Mouse (Mus musculus) liver, postnatal 0 days (tissue): ENCODE measurements around the gene Dop1b. TPM values are rescaled to one million over a fixed set of nuclear protein-coding genes. Genes with fewer than 3 reads are reported as not detected.

Source experiments
- ATAC-seq: fragments of 200-750 bp; cut with Nextera tagmentation; 2 replicates; pipeline ENCODE4 v1.8.0; 2017; ENCODE audit warnings: mild to moderate bottlenecking, moderate library complexity
- DNase-seq: peaks from one replicate; pipeline ENCODE4 v3.0.0-alpha.2; 2016
- H3K27ac ChIP-seq: fragments of 300-500 bp; sonication (generic); 2 replicates; pipeline ENCODE4 v1.5.1; 2014; ENCODE audit warnings: antibody characterized with exemption, moderate library complexity, mild to moderate bottlenecking, low read depth
- H3K27me3 ChIP-seq: fragments of 300-500 bp; sonication (generic); 2 replicates; pipeline ENCODE4 v1.6.1; 2014; ENCODE audit warnings: low read length, control low read depth, mixed read lengths; ENCODE audit not compliant: insufficient read depth
- H3K36me3 ChIP-seq: fragments of 300-500 bp; sonication (generic); replicated peaks from 2 replicates; pipeline ENCODE4 v1.6.1; 2014; ENCODE audit warnings: mild to moderate bottlenecking, control low read depth, low read length, moderate library complexity, mixed read lengths; ENCODE audit not compliant: insufficient read depth
- H3K4me1 ChIP-seq: fragments of 300-500 bp; sonication (generic); 2 replicates; pipeline ENCODE4 v1.6.1; 2014; ENCODE audit warnings: antibody characterized with exemption, mild to moderate bottlenecking, control low read depth; ENCODE audit not compliant: insufficient read depth
- H3K4me2 ChIP-seq: fragments of 300-500 bp; sonication (generic); 2 replicates; pipeline ENCODE4 v1.6.1; 2014; ENCODE audit warnings: low read depth, mild to moderate bottlenecking, low read length, moderate library complexity, mixed read lengths
- H3K4me3 ChIP-seq: fragments of 300-500 bp; sonication (generic); 2 replicates; pipeline ENCODE4 v1.5.1; 2014; ENCODE audit warnings: low read depth, low read length
- H3K9ac ChIP-seq: fragments of 300-500 bp; sonication (generic); replicated peaks from 2 replicates; pipeline ENCODE4 v1.6.1; 2014; ENCODE audit warnings: mild to moderate bottlenecking, moderate library complexity
- H3K9me3 ChIP-seq: fragments of 300-500 bp; sonication (generic); 2 replicates; pipeline ENCODE4 v1.6.1; 2016; ENCODE audit warnings: mild to moderate bottlenecking, control low read depth, low read length, mixed read lengths
- CTCF ChIP-seq: sonication (generic); IDR thresholded peaks from 2 replicates; pipeline ENCODE4 v1.5.1; 2016; ENCODE audit warnings: antibody characterized with exemption, low read depth
- EP300 ChIP-seq: IDR thresholded peaks from 2 replicates; pipeline ENCODE4 v1.6.1; 2016; ENCODE audit warnings: antibody characterized with exemption, low read depth, mild to moderate bottlenecking
- WGBS: fragments of 180-500 bp; shearing (Covaris S2); extraction: QIAGEN DNeasy Blood & Tissue Kit; methylation state at CpG from one replicate; pipeline ENCODE4 v1.1.7; 2014; ENCODE audit not compliant: insufficient replicate concordance; 5-methylcytosine and 5-hydroxymethylcytosine counted together
- polyA plus RNA-seq: library from polyadenylated mRNA; unstranded; fragments of >200 nt; fragmentation: Nextera tagmentation; extraction: Ambion mirVana; gene quantifications from 2 replicates; pipeline ENCODE4 v1.2.1, GENCODE M21; 2015

The Dop1b gene
- polyA plus RNA-seq, 1 experiment from 2014 or later, result 6.4 TPM

DNA sequence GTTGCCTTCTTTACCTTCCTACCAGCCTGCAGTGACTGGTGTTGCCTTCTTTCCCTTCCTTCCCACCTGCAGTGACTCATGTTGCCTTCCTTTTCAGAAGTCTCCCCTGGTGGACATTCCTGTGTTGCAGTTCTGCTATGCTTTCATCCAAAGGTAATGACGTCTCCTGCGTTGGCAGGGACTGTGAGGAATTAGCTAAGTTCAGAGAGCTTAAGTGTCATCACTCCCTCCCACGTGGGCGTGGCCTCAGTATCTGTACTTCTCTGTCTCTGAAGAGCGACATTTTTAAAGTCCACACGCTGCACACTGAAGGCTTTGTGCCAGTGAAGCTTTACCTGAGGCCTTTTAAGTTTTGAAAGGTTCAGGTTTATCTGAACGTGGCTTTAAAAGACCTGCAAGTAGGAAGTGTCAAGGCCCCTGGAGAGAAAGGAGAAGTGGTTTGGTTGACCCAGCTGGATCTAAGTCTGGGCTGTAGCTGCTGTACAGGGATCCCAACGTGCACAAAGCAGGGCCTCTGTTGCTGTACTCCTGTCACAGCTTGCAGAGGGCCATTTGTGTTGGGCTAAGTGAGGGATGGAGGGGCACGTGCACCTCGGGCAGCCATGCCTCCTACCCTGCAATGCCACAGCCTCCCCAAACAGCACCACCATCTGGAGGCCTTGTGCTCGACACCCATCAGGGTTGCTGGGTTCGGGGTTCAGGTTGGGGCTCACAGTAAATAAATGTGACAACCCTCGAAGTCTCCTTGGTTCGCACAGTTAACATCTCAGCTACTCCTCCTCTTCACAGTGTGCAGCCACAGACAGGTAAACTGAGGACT lies 69.2 kb downstream of the Dop1b start:
- no peaks in the 10 kb centered on the region for H3K27me3 ChIP-seq
- WGBS, result 37% methylated on average over 14 of the region's 14 CpGs
- H3K36me3 ChIP-seq, result peaks cover 35% of the 10 kb centered on the region
- no peak for TF ChIP-seq EP300
- TF ChIP-seq CTCF, result peak; percentile 49
- H3K9me3 ChIP-seq, result peaks cover 6% of the 10 kb centered on the region; the same call in 1 of the 2 replicates
- no peak overlapping the region for H3K9ac ChIP-seq
- DNase-seq (peak; percentile 53), ATAC-seq (peak; percentile 78)
- peaks cover 16% of the 10 kb centered on the region for H3K4me1 ChIP-seq
- H3K4me3 ChIP-seq, result no peak overlapping the region
- H3K27ac ChIP-seq, result peak overlapping the region; percentile 60; the same call in 1 of the 2 replicates
- 0 out of 2 replicates have a peak overlapping the region, but pooled peaks have one; percentile 1 for H3K4me2 ChIP-seq

DNA sequence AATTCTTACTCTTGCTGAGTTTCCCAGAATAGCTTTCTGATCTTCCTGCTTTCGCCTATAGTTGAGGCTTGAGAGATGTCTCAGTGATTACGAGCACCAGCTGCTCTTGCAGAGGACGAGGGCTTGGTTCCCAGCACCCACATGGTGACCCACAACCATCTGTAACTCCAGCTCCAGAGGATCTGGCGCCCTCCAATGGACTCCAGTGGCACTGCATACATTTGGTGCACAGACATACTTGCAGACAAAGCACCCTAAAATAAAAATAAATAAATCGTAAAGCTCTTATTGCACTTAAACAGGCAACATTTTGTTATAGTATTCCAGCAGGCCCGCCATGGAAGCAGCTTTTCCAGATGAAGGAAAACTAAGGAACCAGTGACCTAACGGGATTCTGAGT lies 72.5 kb downstream of the Dop1b start:
- H3K27me3 ChIP-seq, result no peaks in the 10 kb centered on the region
- peaks cover 20% of the 10 kb centered on the region for H3K4me1 ChIP-seq
- H3K4me3 ChIP-seq, result no peak overlapping the region
- ATAC-seq (no peak), DNase-seq (no peak)
- no peak overlapping the region for H3K4me2 ChIP-seq
- peaks cover 6% of the 10 kb centered on the region; the same call in 1 of the 2 replicates for H3K9me3 ChIP-seq
- H3K9ac ChIP-seq, result no peak overlapping the region
- H3K36me3 ChIP-seq, result peaks cover 17% of the 10 kb centered on the region
- WGBS, result 91% methylated on average over 7 of the region's 7 CpGs
- H3K27ac ChIP-seq, result no peak overlapping the region
- peak; percentile 40 for TF ChIP-seq CTCF
- no peak for TF ChIP-seq EP300

DNA sequence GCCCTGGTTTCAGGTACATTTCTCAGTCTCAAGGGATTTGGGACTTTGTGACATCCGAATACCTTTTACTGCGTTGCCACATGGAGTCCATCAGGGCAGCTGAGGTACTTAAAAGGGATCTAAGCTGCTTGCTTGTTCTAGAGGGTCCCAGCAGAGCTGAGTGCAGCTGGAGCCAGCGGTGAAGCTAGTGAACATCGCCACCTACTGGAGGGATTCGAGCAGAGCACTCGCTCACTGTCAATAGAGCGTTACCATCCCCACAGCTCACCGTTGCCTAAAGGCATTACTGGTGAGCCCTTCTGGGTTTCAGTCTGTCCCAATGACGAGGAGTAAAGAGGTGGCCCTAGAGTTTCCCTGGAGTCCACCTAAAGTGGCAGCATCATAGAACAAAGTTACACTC lies 74.1 kb downstream of the Dop1b start:
- Histone ChIP-seq H3K27me3 (no peaks in the 10 kb centered on the region), H3K4me1 (peaks cover 11% of the 10 kb centered on the region), H3K9me3 (peaks cover 6% of the 10 kb centered on the region; the same call in 1 of the 2 replicates), H3K27ac (no peak overlapping the region), H3K36me3 (peaks cover 19% of the 10 kb centered on the region), H3K4me3 (no peak overlapping the region), H3K9ac (no peak overlapping the region), H3K4me2 (no peak overlapping the region)
- 33% methylated on average over 9 of the region's 9 CpGs for WGBS
- peak; percentile 75 for DNase-seq
- TF ChIP-seq CTCF (peak; percentile 92), EP300 (no peak)
- ATAC-seq, result peak; percentile 68; the same call in 1 of the 2 replicates

DNA sequence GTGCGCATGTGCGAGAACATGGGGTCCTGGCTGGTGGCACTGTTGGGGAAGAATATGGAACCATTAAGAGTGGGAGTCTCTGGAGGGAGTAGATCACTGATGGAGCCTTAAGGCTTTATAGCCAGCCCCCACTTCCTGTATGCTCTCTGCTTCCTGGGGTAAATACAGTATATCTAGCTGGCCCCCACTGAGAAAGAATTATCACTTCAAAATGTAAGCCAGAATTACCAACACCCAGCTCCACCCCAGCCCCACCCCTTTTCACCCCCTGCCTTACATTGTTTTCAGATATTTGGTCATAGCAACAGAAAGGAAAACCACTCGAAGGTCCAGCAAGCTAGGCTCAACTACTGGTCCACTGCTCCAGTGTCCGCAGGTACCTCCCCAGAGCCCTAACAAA lies 76.7 kb downstream of the Dop1b start:
- no peak for TF ChIP-seq CTCF
- no peak for TF ChIP-seq EP300
- Histone ChIP-seq H3K4me2 (no peak overlapping the region), H3K4me1 (peaks cover 4% of the 10 kb centered on the region; the same call in 1 of the 2 replicates), H3K36me3 (peaks cover 13% of the 10 kb centered on the region), H3K27ac (no peak overlapping the region), H3K27me3 (no peaks in the 10 kb centered on the region), H3K4me3 (no peak overlapping the region), H3K9ac (no peak overlapping the region), H3K9me3 (peaks cover 6% of the 10 kb centered on the region; the same call in 1 of the 2 replicates)
- 84% methylated on average over 4 of the region's 4 CpGs for WGBS
- no peak for DNase-seq
- ATAC-seq, result no peak

DNA sequence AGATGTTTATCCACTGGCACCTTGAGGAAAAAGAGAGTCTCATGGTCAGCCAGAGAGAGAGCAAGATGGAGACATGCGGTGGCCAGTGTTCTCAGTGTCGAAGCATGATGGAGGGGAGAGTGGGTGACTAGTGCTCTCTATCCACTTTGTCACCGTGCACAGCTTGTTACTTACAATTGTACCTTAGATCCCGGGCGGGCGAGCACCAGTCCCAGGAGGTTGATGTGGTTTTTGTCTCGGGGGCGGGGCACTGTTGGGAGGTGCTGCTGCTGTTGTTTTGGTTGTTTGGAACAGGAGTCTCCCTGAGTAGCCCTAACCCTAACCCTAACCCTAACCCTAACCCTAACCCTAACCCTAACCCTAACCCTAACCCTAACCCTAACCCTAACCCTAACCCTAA lies 77.2 kb downstream of the Dop1b start:
- DNase-seq, result no peak
- H3K4me3 ChIP-seq, result no peak overlapping the region
- no peaks in the 10 kb centered on the region for H3K27me3 ChIP-seq
- 84% methylated on average over 8 of the region's 8 CpGs for WGBS
- H3K27ac ChIP-seq, result no peak overlapping the region
- H3K4me1 ChIP-seq, result peaks cover 4% of the 10 kb centered on the region; the same call in 1 of the 2 replicates
- peaks cover 4% of the 10 kb centered on the region; the same call in 1 of the 2 replicates for H3K9me3 ChIP-seq
- TF ChIP-seq EP300 (no peak), CTCF (no peak)
- H3K9ac ChIP-seq, result no peak overlapping the region
- no peak overlapping the region for H3K4me2 ChIP-seq
- ATAC-seq, result no peak
- H3K36me3 ChIP-seq, result peaks cover 9% of the 10 kb centered on the region

DNA sequence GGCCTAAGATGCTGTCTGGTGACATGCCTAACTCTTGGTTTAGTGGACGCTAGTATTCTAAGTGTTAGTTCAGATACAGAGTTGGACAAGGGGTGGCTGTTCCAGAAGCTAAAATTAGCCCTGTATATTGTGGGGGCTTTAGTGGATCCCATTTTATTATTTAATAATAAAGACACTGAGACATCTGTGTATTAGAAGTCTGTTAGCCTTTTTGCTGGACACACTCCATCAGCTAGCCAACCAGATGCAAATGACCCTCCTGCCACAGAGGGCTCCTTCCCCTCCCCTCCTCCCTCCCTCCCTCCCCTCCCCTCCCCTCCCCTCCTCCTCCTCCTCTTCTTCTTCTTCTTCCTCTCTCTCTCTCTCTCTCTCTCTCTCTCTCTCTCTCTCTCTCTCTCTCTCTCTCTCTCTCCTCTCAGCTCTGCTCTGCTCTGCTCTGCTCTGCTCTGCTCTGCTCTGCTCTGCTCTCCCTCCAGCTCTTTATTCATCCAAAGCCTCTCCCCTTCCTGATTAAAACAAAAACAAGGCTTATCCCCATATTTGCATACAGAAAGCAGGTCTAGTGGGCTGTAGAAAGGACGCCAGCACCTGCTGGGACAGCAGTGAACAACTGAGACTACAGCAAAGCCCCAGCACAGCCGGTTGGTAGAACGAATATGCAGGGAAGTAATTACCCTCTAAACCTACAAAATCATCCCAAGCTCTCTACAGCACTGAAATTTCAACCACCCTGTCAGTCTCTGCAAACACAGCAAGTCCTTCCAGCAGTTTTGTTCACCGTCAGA lies 78.5 kb downstream of the Dop1b start:
- TF ChIP-seq CTCF (no peak), EP300 (no peak)
- no peak overlapping the region for H3K4me3 ChIP-seq
- H3K9ac ChIP-seq, result no peak overlapping the region
- peaks cover 4% of the 10 kb centered on the region; the same call in 1 of the 2 replicates for H3K4me1 ChIP-seq
- DNase-seq, result no peak
- H3K27ac ChIP-seq, result 0 out of 2 replicates have a peak overlapping the region, but pooled peaks have one; percentile 11
- H3K36me3 ChIP-seq, result peaks cover 4% of the 10 kb centered on the region; the same call in 1 of the 2 replicates
- H3K9me3 ChIP-seq, result no peaks in the 10 kb centered on the region
- no peak for ATAC-seq
- 59% methylated on average over 5 of the region's 5 CpGs for WGBS
- H3K27me3 ChIP-seq, result no peaks in the 10 kb centered on the region
- no peak overlapping the region for H3K4me2 ChIP-seq
